Mouse (Mus musculus): ENCODE data around the gene Olfr777. TPM values are rescaled to one million over a fixed set of nuclear protein-coding genes. Genes with fewer than 3 reads are reported as not detected.
"Not testable (repeated sequence)": the region's sequence is repeated elsewhere in the genome, so short reads cannot be mapped to it uniquely, and the experiment has no call there.

Olfr777 gene
- total RNA-seq (2021) = not detected
- long read RNA-seq, experiment 1 = 0 reads
- long read RNA-seq, experiment 2 = 0 reads

GRCm38 (mm10) chr10:129271081-129271535, at the start of gene Olfr777:
Gene Olfr777, minus strand, starts transcription at chr10:129271485.
- no peak for DNase-seq (ENCODE audit: low spot score in 2 of 2)

GRCm38 (mm10) chr10:129317817-129318216, 46.5 kb upstream of the Olfr777 start, which contains the start of gene Olfr780:
Gene Olfr780, plus strand, starts transcription at chr10:129318117.
- no peak for DNase-seq (ENCODE audit: low spot score in 2 of 2)

- not testable (repeated sequence) for DNase-seq (ENCODE audit: low spot score in 2 of 2)
These were observed 42.2 kb upstream of the Olfr777 start for GRCm38 (mm10) chr10:129313521-129313920.

- not testable (repeated sequence) for DNase-seq (ENCODE audit: low spot score in 2 of 2)
These were observed 41.7 kb upstream of the Olfr777 start for GRCm38 (mm10) chr10:129312973-129313372.

- no peak for DNase-seq (ENCODE audit: low spot score in 2 of 2)
These were observed 12.5 kb downstream of the Olfr777 start, which contains the start of gene Olfr776 for GRCm38 (mm10) chr10:129258827-129259226. Gene Olfr776, plus strand, starts transcription at chr10:129259127.

GRCm38 (mm10) chr10:129248112-129248511, 23.2 kb downstream of the Olfr777 start, which contains the start of gene Olfr775:
Gene Olfr775, plus strand, starts transcription at chr10:129248412.
- no peak for DNase-seq (ENCODE audit: low spot score in 2 of 2)

- DNase-seq (ENCODE audit: low spot score in 2 of 2) = no peak
These were observed 35.4 kb downstream of the Olfr777 start, which contains the start of gene Olfr774 for GRCm38 (mm10) chr10:129235904-129236303. Gene Olfr774, plus strand, starts transcription at chr10:129236204.

- DNase-seq (ENCODE audit: low spot score in 2 of 2) = peak; percentile 3 to 6
These were observed 40.5 kb downstream of the Olfr777 start for GRCm38 (mm10) chr10:129230737-129231136.

Other genes with a start within 250 kb of the Olfr777 start
- gene Olfr764-ps1, start 231.6 kb downstream of the Olfr777 start, total RNA-seq (2021) = not detected
- gene Olfr765, start 221.5 kb downstream of the Olfr777 start, total RNA-seq (2021) = not detected
- not detected for gene Olfr766-ps1, start 202.5 kb downstream of the Olfr777 start, total RNA-seq (2021)
- gene Olfr767, start 188.6 kb downstream of the Olfr777 start, total RNA-seq (2021) = not detected
- gene Olfr768, start 172.1 kb downstream of the Olfr777 start, total RNA-seq (2021) = not detected
- not detected for gene Olfr769, start 153.6 kb downstream of the Olfr777 start, total RNA-seq (2021)
- not detected for gene Olfr770, start 132.5 kb downstream of the Olfr777 start, total RNA-seq (2021)
- gene Olfr771, start 106.7 kb downstream of the Olfr777 start, total RNA-seq (2021) = not detected
- gene Olfr772, start 93.6 kb downstream of the Olfr777 start, total RNA-seq (2021) = not detected
- not detected for gene Olfr773, start 84.1 kb downstream of the Olfr777 start, total RNA-seq (2021)
- not detected for gene Olfr774, start 35.3 kb downstream of the Olfr777 start, total RNA-seq (2021)
- not detected for gene Olfr775, start 23.1 kb downstream of the Olfr777 start, total RNA-seq (2021)
- gene Olfr776, start 12.4 kb downstream of the Olfr777 start, total RNA-seq (2021) = not detected
- gene Olfr780, start 46.6 kb upstream of the Olfr777 start, total RNA-seq (2021) = not detected
- not detected for gene Olfr781, start 57.4 kb upstream of the Olfr777 start, total RNA-seq (2021)
- not detected for gene Olfr782, start 77.4 kb upstream of the Olfr777 start, total RNA-seq (2021)
- gene Olfr784, start 112.6 kb upstream of the Olfr777 start, total RNA-seq (2021) = under 1 TPM; 0.14 to 0.21 TPM
- not detected for gene Olfr785, start 133.9 kb upstream of the Olfr777 start, total RNA-seq (2021)
- not detected for gene Olfr786, start 155.8 kb upstream of the Olfr777 start, total RNA-seq (2021)
- gene Olfr787, start 190.4 kb upstream of the Olfr777 start, total RNA-seq (2021) = not detected
- gene Olfr788, start 199.5 kb upstream of the Olfr777 start, total RNA-seq (2021) = not detected
- gene Olfr789, start 213.3 kb upstream of the Olfr777 start, total RNA-seq (2021) = not detected
- not detected for gene Olfr790, start 227.0 kb upstream of the Olfr777 start, total RNA-seq (2021)

Data from left cerebral cortex, adult 18-20 months (tissue).